Mouse (Mus musculus): ENCODE data around the gene Trnp1. TPM values are rescaled to one million over a fixed set of nuclear protein-coding genes. Genes with fewer than 3 reads are reported as not detected.

Trnp1 gene
- total RNA-seq, 2 experiments from 2014 or later, result 154 to 165 TPM

GRCm38 (mm10) chr4:133469122-133469521 is 29.2 kb downstream of the Trnp1 start:
- no peak overlapping the region for H3K27ac ChIP-seq
- no peak overlapping the region for H3K4me3 ChIP-seq
- TF ChIP-seq CTCF (conservative IDR thresholded peaks at IDR 0.05), result no peak
- DNase-seq (ENCODE audit: low spot score in 2 of 2), result no peak

GRCm38 (mm10) chr4:133468080-133468479 is 30.3 kb downstream of the Trnp1 start:
- Histone ChIP-seq H3K27ac (0 out of 2 replicates have a peak overlapping the region, but pooled peaks have one; percentile 28), H3K4me3 (peak overlapping the region; percentile 60)
- no peak for TF ChIP-seq CTCF (conservative IDR thresholded peaks at IDR 0.05)
- DNase-seq (ENCODE audit: low spot score in 2 of 2), result peak; percentile 62 to 74

GRCm38 (mm10) chr4:133463184-133463583 is 35.2 kb downstream of the Trnp1 start:
- no peak overlapping the region for H3K4me3 ChIP-seq
- TF ChIP-seq CTCF (conservative IDR thresholded peaks at IDR 0.05), result no peak
- no peak for DNase-seq (ENCODE audit: low spot score in 2 of 2)
- no peak overlapping the region for H3K27ac ChIP-seq

- Histone ChIP-seq H3K27ac (no peak overlapping the region), H3K4me3 (no peak overlapping the region)
- DNase-seq (ENCODE audit: low spot score in 2 of 2), result no peak
- TF ChIP-seq CTCF (conservative IDR thresholded peaks at IDR 0.05), result no peak
Observed at GRCm38 (mm10) chr4:133461362-133461761, 37.0 kb downstream of the Trnp1 start.

- TF ChIP-seq CTCF (conservative IDR thresholded peaks at IDR 0.05), result 0 out of 2 replicates have a peak, but pooled peaks have one; percentile 12
- Histone ChIP-seq H3K4me3 (no peak overlapping the region), H3K27ac (no peak overlapping the region)
- no peak for DNase-seq (ENCODE audit: low spot score in 2 of 2)
Observed at GRCm38 (mm10) chr4:133460796-133461325, 37.5 kb downstream of the Trnp1 start.

- TF ChIP-seq CTCF (conservative IDR thresholded peaks at IDR 0.05), result no peak
- H3K27ac ChIP-seq, result no peak overlapping the region
- no peak for DNase-seq (ENCODE audit: low spot score in 2 of 2)
- H3K4me3 ChIP-seq, result no peak overlapping the region
Observed at GRCm38 (mm10) chr4:133460006-133460405, 38.3 kb downstream of the Trnp1 start.

- TF ChIP-seq CTCF (conservative IDR thresholded peaks at IDR 0.05), result peak; percentile 33
- H3K4me3 ChIP-seq, result no peak overlapping the region
- DNase-seq (ENCODE audit: low spot score in 2 of 2), result no peak
- no peak overlapping the region for H3K27ac ChIP-seq
Observed at GRCm38 (mm10) chr4:133458044-133458443, 40.3 kb downstream of the Trnp1 start.

GRCm38 (mm10) chr4:133452433-133452832 is 45.9 kb downstream of the Trnp1 start:
- no peak for TF ChIP-seq CTCF (conservative IDR thresholded peaks at IDR 0.05)
- DNase-seq (ENCODE audit: low spot score in 2 of 2), result no peak
- Histone ChIP-seq H3K27ac (no peak overlapping the region), H3K4me3 (no peak overlapping the region)

GRCm38 (mm10) chr4:133451536-133451935 is 46.8 kb downstream of the Trnp1 start:
- Histone ChIP-seq H3K4me3 (no peak overlapping the region), H3K27ac (no peak overlapping the region)
- peak; percentile 98 for TF ChIP-seq CTCF (conservative IDR thresholded peaks at IDR 0.05)
- DNase-seq (ENCODE audit: low spot score in 2 of 2), result peak; percentile 74 to 92

GRCm38 (mm10) chr4:133449726-133450125 is 48.6 kb downstream of the Trnp1 start:
- peak; percentile 96 for TF ChIP-seq CTCF (conservative IDR thresholded peaks at IDR 0.05)
- DNase-seq (ENCODE audit: low spot score in 2 of 2), result peak in 1 of 2 experiments; percentile 54
- Histone ChIP-seq H3K4me3 (no peak overlapping the region), H3K27ac (no peak overlapping the region)

- no peak for DNase-seq (ENCODE audit: low spot score in 2 of 2)
- TF ChIP-seq CTCF (conservative IDR thresholded peaks at IDR 0.05), result no peak
- H3K27ac ChIP-seq, result no peak overlapping the region
- H3K4me3 ChIP-seq, result no peak overlapping the region
Observed at GRCm38 (mm10) chr4:133448708-133449388, 49.5 kb downstream of the Trnp1 start.

- DNase-seq (ENCODE audit: low spot score in 2 of 2), result no peak
- no peak overlapping the region for H3K27ac ChIP-seq
- H3K4me3 ChIP-seq, result no peak overlapping the region
- no peak for TF ChIP-seq CTCF (conservative IDR thresholded peaks at IDR 0.05)
Observed at GRCm38 (mm10) chr4:133447967-133448366, 50.4 kb downstream of the Trnp1 start.

GRCm38 (mm10) chr4:133447366-133447765 is 51.0 kb downstream of the Trnp1 start:
- TF ChIP-seq CTCF (conservative IDR thresholded peaks at IDR 0.05), result no peak
- Histone ChIP-seq H3K4me3 (no peak overlapping the region), H3K27ac (no peak overlapping the region)
- DNase-seq (ENCODE audit: low spot score in 2 of 2), result no peak

GRCm38 (mm10) chr4:133445727-133446126 is 52.6 kb downstream of the Trnp1 start:
- TF ChIP-seq CTCF (conservative IDR thresholded peaks at IDR 0.05), result no peak
- DNase-seq (ENCODE audit: low spot score in 2 of 2), result no peak
- Histone ChIP-seq H3K4me3 (no peak overlapping the region), H3K27ac (no peak overlapping the region)

All from layer of hippocampus, adult 2 months (tissue).